Mouse (Mus musculus): ENCODE measurements around the gene Rnf227. TPM values are rescaled to one million over a fixed set of nuclear protein-coding genes. Genes with fewer than 3 reads are reported as not detected.

Gene Rnf227
- total and polyA plus RNA-seq, 2 experiments from 2014 or later = 225 to 231 TPM

DNA sequence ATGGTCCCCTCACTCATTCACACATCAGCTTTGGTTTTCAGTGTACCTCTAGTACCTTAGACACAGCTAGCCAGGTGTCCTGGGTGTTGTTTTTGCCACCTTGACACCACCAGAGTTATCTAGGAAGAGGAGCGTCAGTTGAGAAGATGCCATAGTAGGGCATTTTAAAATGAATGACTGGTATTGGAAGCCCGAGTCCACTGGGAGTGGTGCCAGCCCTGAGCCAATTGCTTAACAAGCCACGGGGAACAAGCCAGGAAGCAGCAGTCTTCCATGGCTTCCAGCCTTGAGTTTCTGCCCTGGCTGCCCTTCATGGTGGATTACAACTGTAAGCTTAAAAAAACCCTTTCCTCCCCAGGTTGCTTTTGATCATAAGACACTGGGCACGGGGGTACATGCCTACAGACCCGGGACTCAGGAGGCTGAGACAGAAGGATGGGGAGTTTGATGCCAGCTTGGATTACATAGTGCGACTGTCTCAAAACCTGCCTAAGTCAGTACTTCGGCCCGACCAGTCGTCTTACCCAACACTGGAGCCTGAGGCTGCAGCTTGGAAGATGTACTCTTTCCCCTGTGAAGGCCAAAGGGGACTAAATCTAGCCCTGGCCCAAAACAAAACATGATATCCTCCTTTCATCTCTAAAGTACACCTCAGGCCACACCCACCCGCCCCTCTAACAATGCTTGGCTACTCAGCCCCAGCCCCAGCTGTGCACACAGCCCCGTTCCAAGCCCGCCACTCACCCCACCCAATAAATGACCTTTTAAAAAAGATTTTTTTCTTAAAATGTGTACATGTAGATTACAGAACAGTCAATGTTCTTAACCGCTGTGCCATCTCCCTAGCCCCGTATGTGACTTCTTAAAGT is 49.5 kb downstream of the Rnf227 start:
- Histone ChIP-seq H3K4me2 (ENCODE audit: low read depth) (no peak overlapping the region), H3K9me3 (ENCODE audit: low read length) (no peaks in the 10 kb centered on the region), H3K27me3 (ENCODE audit: insufficient read depth, low read length) (no peaks in the 10 kb centered on the region), H3K27ac (ENCODE audit: low read depth, low read length) (no peak overlapping the region), H3K36me3 (ENCODE audit: insufficient read depth) (0 out of 2 replicates have a peak, but pooled peaks cover 4% of the 10 kb centered on the region), H3K9ac (no peak overlapping the region), H3K4me1 (ENCODE audit: insufficient read depth) (peaks cover 4% of the 10 kb centered on the region; the same call in 1 of the 2 replicates), H3K4me3 (ENCODE audit: low read depth, low read length) (no peak overlapping the region)
- DNase-seq = peak; percentile 45
- TF ChIP-seq CTCF (IDR thresholded peaks at IDR 0.05; ENCODE audit: low read depth) = no peak
- peak; percentile 6; the same call in 1 of the 2 replicates for ATAC-seq
- 55% methylated on average over 14 of the region's 14 CpGs for WGBS

- ATAC-seq (peak; percentile 27; the same call in 1 of the 2 replicates), DNase-seq (peak; percentile 88)
- no peak overlapping the region for H3K27ac ChIP-seq (ENCODE audit: low read depth, low read length)
- 50% methylated on average over 10 of the region's 10 CpGs for WGBS
- no peak overlapping the region for H3K4me3 ChIP-seq (ENCODE audit: low read depth, low read length)
- 0 out of 2 replicates have a peak, but pooled peaks cover 4% of the 10 kb centered on the region for H3K36me3 ChIP-seq (ENCODE audit: insufficient read depth)
- peaks cover 4% of the 10 kb centered on the region; the same call in 1 of the 2 replicates for H3K4me1 ChIP-seq (ENCODE audit: insufficient read depth)
- no peaks in the 10 kb centered on the region for H3K9me3 ChIP-seq (ENCODE audit: low read length)
- peak; percentile 80 for TF ChIP-seq CTCF (IDR thresholded peaks at IDR 0.05; ENCODE audit: low read depth)
- no peak overlapping the region for H3K9ac ChIP-seq
- H3K27me3 ChIP-seq (ENCODE audit: insufficient read depth, low read length) = no peaks in the 10 kb centered on the region
- H3K4me2 ChIP-seq (ENCODE audit: low read depth) = no peak overlapping the region
Observed at GRCm38 (mm10) chr11:69390400-69391034, 50.3 kb downstream of the Rnf227 start.

Other genes with a start within 250 kb of the Rnf227 start
- 16.5 and 38.3 TPM in 2 replicates for gene Per1, start 245.2 kb upstream of the Rnf227 start, total RNA-seq (2014; rRNA removed)
- gene Per1, start 245.2 kb upstream of the Rnf227 start, polyA plus RNA-seq (2015; fragmentation: Nextera tagmentation; extraction: Ambion mirVana) = 15.2 and 16.7 TPM in 2 replicates
- gene Hes7, start 220.1 kb upstream of the Rnf227 start, total RNA-seq (2014; rRNA removed) = 1.2 and 1.6 TPM in 2 replicates
- 1.1 and 1.3 TPM in 2 replicates for gene Hes7, start 220.1 kb upstream of the Rnf227 start, polyA plus RNA-seq (2015; fragmentation: Nextera tagmentation; extraction: Ambion mirVana)
- gene 9130213A22Rik, start 217.9 kb upstream of the Rnf227 start, total RNA-seq (2014; rRNA removed) = 0.23 and 0.62 TPM in 2 replicates
- 0.58 and 0.69 TPM in 2 replicates for gene 9130213A22Rik, start 217.9 kb upstream of the Rnf227 start, polyA plus RNA-seq (2015; fragmentation: Nextera tagmentation; extraction: Ambion mirVana)
- 10.0 and 11.6 TPM in 2 replicates for gene Aloxe3, start 214.6 kb upstream of the Rnf227 start, total RNA-seq (2014; rRNA removed)
- gene Aloxe3, start 214.6 kb upstream of the Rnf227 start, polyA plus RNA-seq (2015; fragmentation: Nextera tagmentation; extraction: Ambion mirVana) = 8.5 and 14.9 TPM in 2 replicates
- 0.19 and 0.38 TPM in 2 replicates for gene Alox12b, start 183.5 kb upstream of the Rnf227 start, total RNA-seq (2014; rRNA removed)
- gene Alox12b, start 183.5 kb upstream of the Rnf227 start, polyA plus RNA-seq (2015; fragmentation: Nextera tagmentation; extraction: Ambion mirVana) = 0.15 and 0.46 TPM in 2 replicates
- gene Alox8, start 142.6 kb upstream of the Rnf227 start, total RNA-seq (2014; rRNA removed) = 1.2 and 1.7 TPM in 2 replicates
- gene Alox8, start 142.6 kb upstream of the Rnf227 start, polyA plus RNA-seq (2015; fragmentation: Nextera tagmentation; extraction: Ambion mirVana) = 0.34 and 0.54 TPM in 2 replicates
- 0.67 and 0.77 TPM in 2 replicates for gene Gucy2e, start 103.4 kb upstream of the Rnf227 start, total RNA-seq (2014; rRNA removed)
- 0.60 and 0.85 TPM in 2 replicates for gene Gucy2e, start 103.4 kb upstream of the Rnf227 start, polyA plus RNA-seq (2015; fragmentation: Nextera tagmentation; extraction: Ambion mirVana)
- 20.5 and 35.7 TPM in 2 replicates for gene Cntrob, start 16.7 kb upstream of the Rnf227 start, total RNA-seq (2014; rRNA removed)
- gene Cntrob, start 16.7 kb upstream of the Rnf227 start, polyA plus RNA-seq (2015; fragmentation: Nextera tagmentation; extraction: Ambion mirVana) = 12.1 and 13.0 TPM in 2 replicates
- 124 and 133 TPM in 2 replicates for gene Trappc1, start 16.5 kb upstream of the Rnf227 start, total RNA-seq (2014; rRNA removed)
- gene Trappc1, start 16.5 kb upstream of the Rnf227 start, polyA plus RNA-seq (2015; fragmentation: Nextera tagmentation; extraction: Ambion mirVana) = 149 and 178 TPM in 2 replicates
- gene Kcnab3, start 14.2 kb upstream of the Rnf227 start, total RNA-seq (2014; rRNA removed) = 5.5 and 5.8 TPM in 2 replicates
- gene Kcnab3, start 14.2 kb upstream of the Rnf227 start, polyA plus RNA-seq (2015; fragmentation: Nextera tagmentation; extraction: Ambion mirVana) = 4.2 and 4.4 TPM in 2 replicates
- 356 and 381 TPM in 2 replicates for gene Chd3, start 28.9 kb downstream of the Rnf227 start, total RNA-seq (2014; rRNA removed)
- 55.3 and 74.7 TPM in 2 replicates for gene Chd3, start 28.9 kb downstream of the Rnf227 start, polyA plus RNA-seq (2015; fragmentation: Nextera tagmentation; extraction: Ambion mirVana)
- 47.7 and 59.2 TPM in 2 replicates for gene Naa38, start 55.0 kb downstream of the Rnf227 start, total RNA-seq (2014; rRNA removed)
- gene Naa38, start 55.0 kb downstream of the Rnf227 start, polyA plus RNA-seq (2015; fragmentation: Nextera tagmentation; extraction: Ambion mirVana) = 125 and 141 TPM in 2 replicates
- 21.1 and 28.9 TPM in 2 replicates for gene Cyb5d1, start 55.2 kb downstream of the Rnf227 start, total RNA-seq (2014; rRNA removed)
- gene Cyb5d1, start 55.2 kb downstream of the Rnf227 start, polyA plus RNA-seq (2015; fragmentation: Nextera tagmentation; extraction: Ambion mirVana) = 17.0 and 24.2 TPM in 2 replicates
- 2.0 and 2.4 TPM in 2 replicates for gene Tmem88, start 57.8 kb downstream of the Rnf227 start, total RNA-seq (2014; rRNA removed)
- gene Tmem88, start 57.8 kb downstream of the Rnf227 start, polyA plus RNA-seq (2015; fragmentation: Nextera tagmentation; extraction: Ambion mirVana) = 6.8 and 7.7 TPM in 2 replicates
- 10.2 and 15.0 TPM in 2 replicates for gene Kdm6b, start 73.2 kb downstream of the Rnf227 start, total RNA-seq (2014; rRNA removed)
- gene Kdm6b, start 73.2 kb downstream of the Rnf227 start, polyA plus RNA-seq (2015; fragmentation: Nextera tagmentation; extraction: Ambion mirVana) = 18.1 and 30.2 TPM in 2 replicates
- gene Dnah2, start 208.6 kb downstream of the Rnf227 start, total RNA-seq (2014; rRNA removed) = 9.5 and 12.3 TPM in 2 replicates
- 1.8 and 3.0 TPM in 2 replicates for gene Dnah2, start 208.6 kb downstream of the Rnf227 start, polyA plus RNA-seq (2015; fragmentation: Nextera tagmentation; extraction: Ambion mirVana)
- gene Efnb3, start 219.7 kb downstream of the Rnf227 start, total RNA-seq (2014; rRNA removed) = 137 and 184 TPM in 2 replicates
- 149 and 171 TPM in 2 replicates for gene Efnb3, start 219.7 kb downstream of the Rnf227 start, polyA plus RNA-seq (2015; fragmentation: Nextera tagmentation; extraction: Ambion mirVana)
- 10.5 and 13.1 TPM in 2 replicates for gene Wrap53, start 239.8 kb downstream of the Rnf227 start, total RNA-seq (2014; rRNA removed)
- 14.6 and 17.3 TPM in 2 replicates for gene Wrap53, start 239.8 kb downstream of the Rnf227 start, polyA plus RNA-seq (2015; fragmentation: Nextera tagmentation; extraction: Ambion mirVana)
- gene Trp53, start 239.9 kb downstream of the Rnf227 start, total RNA-seq (2014; rRNA removed) = 40.1 and 43.1 TPM in 2 replicates
- 52.4 and 59.8 TPM in 2 replicates for gene Trp53, start 239.9 kb downstream of the Rnf227 start, polyA plus RNA-seq (2015; fragmentation: Nextera tagmentation; extraction: Ambion mirVana)

Data from forebrain, postnatal 0 days (tissue).